Mouse (Mus musculus): Measurements from ENCODE around the gene Mcrip2. TPM values are rescaled to one million over a fixed set of nuclear protein-coding genes. Genes with fewer than 3 reads are reported as not detected.

Gene Mcrip2
- polyA plus RNA-seq, 1 experiment from 2014 or later, result 15.7 TPM

DNA sequence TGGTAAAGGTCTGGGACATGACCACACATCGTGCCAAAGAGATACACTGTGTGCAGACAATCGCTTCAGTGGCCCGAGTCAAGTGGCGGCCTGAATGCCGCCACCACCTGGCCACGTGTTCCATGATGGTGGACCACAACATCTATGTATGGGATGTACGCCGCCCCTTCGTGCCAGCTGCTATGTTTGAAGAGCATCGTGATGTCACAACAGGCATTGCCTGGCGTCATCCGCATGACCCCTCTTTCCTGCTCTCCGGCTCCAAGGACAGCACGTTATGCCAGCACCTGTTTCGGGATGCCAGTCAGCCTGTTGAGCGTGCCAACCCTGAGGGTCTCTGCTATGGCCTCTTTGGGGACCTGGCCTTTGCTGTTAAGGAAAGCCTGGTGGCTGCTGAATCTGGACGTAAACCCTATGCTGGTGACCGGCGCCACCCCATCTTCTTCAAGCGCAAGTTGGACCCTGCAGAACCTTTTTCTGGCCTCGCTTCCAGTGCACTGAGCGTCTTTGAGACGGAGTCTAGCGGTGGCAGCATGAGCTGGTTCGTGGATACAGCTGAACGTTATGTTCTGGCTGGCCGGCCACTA lies 42.5 kb downstream of the Mcrip2 start:
- H3K36me3 ChIP-seq, result peaks cover 36% of the 10 kb centered on the region
- H3K27me3 ChIP-seq, result peaks cover 5% of the 10 kb centered on the region; the same call in 1 of the 2 replicates
- no peak overlapping the region for H3K9ac ChIP-seq
- WGBS, result 95% methylated on average over 27 of the region's 27 CpGs
- H3K4me3 ChIP-seq (replicated peaks), result no peak overlapping the region
- H3K4me1 ChIP-seq, result peaks cover 61% of the 10 kb centered on the region
- no peak for ATAC-seq (ENCODE audit: insufficient number of reproducible peaks, low FRiP score, low TSS enrichment, low read depth)
- no peaks in the 10 kb centered on the region for H3K9me3 ChIP-seq (replicated peaks)
- H3K27ac ChIP-seq (replicated peaks), result no peak overlapping the region
- H3K4me2 ChIP-seq (replicated peaks), result no peak overlapping the region; the same call in 1 of the 2 replicates

- 89% methylated on average over 6 of the region's 6 CpGs for whole genome bisulfite sequencing
- Histone ChIP-seq H3K36me3 (peaks cover 28% of the 10 kb centered on the region), H3K9ac (no peak overlapping the region), H3K4me3 (replicated peaks) (no peak overlapping the region), H3K27ac (replicated peaks) (no peak overlapping the region), H3K9me3 (replicated peaks) (no peaks in the 10 kb centered on the region), H3K4me2 (replicated peaks) (no peak overlapping the region), H3K27me3 (peaks cover 11% of the 10 kb centered on the region), H3K4me1 (peaks cover 54% of the 10 kb centered on the region)
- no peak for ATAC-seq (ENCODE audit: insufficient number of reproducible peaks, low FRiP score, low TSS enrichment, low read depth)
Observed at GRCm38 (mm10) chr17:25825311-25825710, 43.3 kb downstream of the Mcrip2 start.

- Histone ChIP-seq H3K4me2 (replicated peaks) (peak overlapping the region; percentile 94), H3K9me3 (replicated peaks) (no peaks in the 10 kb centered on the region), H3K9ac (peak overlapping the region; percentile 74; the same call in 1 of the 2 replicates), H3K27ac (replicated peaks) (no peak overlapping the region), H3K4me1 (peaks cover 48% of the 10 kb centered on the region), H3K4me3 (replicated peaks) (peak overlapping the region; percentile 69), H3K36me3 (peaks cover 21% of the 10 kb centered on the region), H3K27me3 (peaks cover 19% of the 10 kb centered on the region)
- no peak for ATAC-seq (ENCODE audit: insufficient number of reproducible peaks, low FRiP score, low TSS enrichment, low read depth)
- WGBS, result 75% methylated on average over 16 of the region's 17 CpGs
Observed at GRCm38 (mm10) chr17:25824362-25825142, 44.0 kb downstream of the Mcrip2 start.

- ATAC-seq (ENCODE audit: insufficient number of reproducible peaks, low FRiP score, low TSS enrichment, low read depth), result peak; percentile 59; the same call in 1 of the 2 replicates
- Histone ChIP-seq H3K9ac (peak within 1 kb of the TSS; percentile 74), H3K36me3 (peaks cover 20% of the 10 kb centered on the region), H3K4me3 (replicated peaks) (peak within 1 kb of the TSS; percentile 69), H3K27ac (replicated peaks) (peak within 1 kb of the TSS; percentile 44; the same call in 1 of the 2 replicates), H3K27me3 (peaks cover 30% of the 10 kb centered on the region), H3K9me3 (replicated peaks) (no peaks in the 10 kb centered on the region), H3K4me2 (replicated peaks) (peak within 1 kb of the TSS; percentile 94), H3K4me1 (peaks cover 45% of the 10 kb centered on the region)
- under 1% methylated on average over 18 of the region's 18 CpGs for WGBS
Observed at GRCm38 (mm10) chr17:25823452-25823851, 45.1 kb downstream of the Mcrip2 start, which contains the start of gene Wdr24. TSS of gene Wdr24 (plus strand) at chr17:25823627.

DNA sequence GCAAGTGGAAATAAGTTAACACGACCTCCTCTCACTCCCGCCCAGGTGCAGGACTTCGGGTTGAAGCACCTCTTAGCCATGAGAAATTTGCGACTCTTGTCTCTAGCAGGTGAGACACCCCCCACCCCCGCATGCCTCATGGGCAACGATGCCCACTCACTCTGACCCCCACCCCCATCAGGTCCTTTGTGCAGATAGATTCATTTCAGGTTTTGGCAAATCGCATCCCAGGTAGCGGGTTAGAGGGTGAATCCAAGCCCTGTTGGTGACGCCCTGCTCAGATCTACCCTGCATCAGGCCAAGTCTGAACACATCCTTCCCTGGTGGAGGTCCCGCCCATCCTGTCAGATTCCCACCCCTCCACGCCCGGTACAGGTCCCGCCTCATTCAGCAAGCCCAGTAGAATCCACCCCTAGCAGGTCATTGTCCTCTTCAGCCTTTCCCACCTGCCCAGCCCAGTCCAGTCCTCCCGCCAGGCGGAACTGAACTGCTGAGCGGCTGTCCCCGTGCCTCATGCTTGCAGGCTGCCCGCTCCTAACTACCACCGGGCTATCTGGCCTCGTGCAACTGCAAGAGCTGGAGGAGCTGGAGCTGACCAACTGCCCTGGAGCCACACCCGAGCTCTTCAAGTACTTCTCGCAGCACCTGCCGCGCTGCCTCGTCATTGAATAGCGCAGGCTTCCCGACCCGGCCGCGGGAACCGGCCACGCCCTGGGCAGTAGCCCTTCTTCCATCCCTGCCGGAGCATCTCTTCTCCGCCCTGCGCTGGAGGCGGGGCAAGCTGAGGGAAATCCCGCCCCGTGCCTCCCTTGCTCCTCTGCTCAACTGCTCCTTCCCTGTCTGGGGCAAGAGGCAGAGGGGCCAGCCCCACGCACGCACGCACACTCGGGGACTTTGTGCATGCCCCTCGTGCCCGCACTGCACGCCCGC lies 49.4 kb downstream of the Mcrip2 start:
- ATAC-seq (ENCODE audit: insufficient number of reproducible peaks, low FRiP score, low TSS enrichment, low read depth), result no peak
- 6% methylated on average over 46 of the region's 46 CpGs for WGBS
- H3K4me2 ChIP-seq (replicated peaks), result peak overlapping the region; percentile 47
- H3K9ac ChIP-seq, result no peak overlapping the region
- no peaks in the 10 kb centered on the region for H3K36me3 ChIP-seq
- no peaks in the 10 kb centered on the region for H3K9me3 ChIP-seq (replicated peaks)
- H3K4me1 ChIP-seq, result peaks cover 15% of the 10 kb centered on the region
- H3K4me3 ChIP-seq (replicated peaks), result peak overlapping the region; percentile 27
- no peak overlapping the region for H3K27ac ChIP-seq (replicated peaks)
- peaks cover 41% of the 10 kb centered on the region for H3K27me3 ChIP-seq

GRCm38 (mm10) chr17:25817662-25818061 lies 50.9 kb downstream of the Mcrip2 start:
- no peaks in the 10 kb centered on the region for H3K36me3 ChIP-seq
- 77% methylated on average over 11 of the region's 11 CpGs for WGBS
- no peak overlapping the region for H3K4me2 ChIP-seq (replicated peaks)
- ATAC-seq (ENCODE audit: insufficient number of reproducible peaks, low FRiP score, low TSS enrichment, low read depth), result no peak
- H3K9me3 ChIP-seq (replicated peaks), result no peaks in the 10 kb centered on the region
- H3K9ac ChIP-seq, result no peak overlapping the region
- peaks cover 15% of the 10 kb centered on the region for H3K4me1 ChIP-seq
- H3K27me3 ChIP-seq, result peaks cover 46% of the 10 kb centered on the region
- H3K27ac ChIP-seq (replicated peaks), result no peak overlapping the region
- H3K4me3 ChIP-seq (replicated peaks), result no peak overlapping the region

Small RNA genes within 50 kb of the gene (microRNA-seq; reads per million reads assigned to microRNA genes)
- not detected for gene Mir3082 (ENCODE audit: borderline number of aligned reads)

Other genes starting within 250 kb of the Mcrip2 start
- 23.7 and 44.9 TPM in 2 replicates for gene Gng13, start 151.6 kb downstream of the Mcrip2 start, polyA plus RNA-seq (2015; fragmentation: Nextera tagmentation; extraction: Ambion mirVana)
- gene Chtf18, start 141.3 kb downstream of the Mcrip2 start, polyA plus RNA-seq (2015; fragmentation: Nextera tagmentation; extraction: Ambion mirVana), result 22.6 and 24.5 TPM in 2 replicates
- 25.1 and 26.0 TPM in 2 replicates for gene Rpusd1, start 141.1 kb downstream of the Mcrip2 start, polyA plus RNA-seq (2015; fragmentation: Nextera tagmentation; extraction: Ambion mirVana)
- gene Mslnl, start 132.7 kb downstream of the Mcrip2 start, polyA plus RNA-seq (2015; fragmentation: Nextera tagmentation; extraction: Ambion mirVana), result 2.4 and 3.9 TPM in 2 replicates
- gene Msln, start 114.4 kb downstream of the Mcrip2 start, polyA plus RNA-seq (2015; fragmentation: Nextera tagmentation; extraction: Ambion mirVana), result 24.2 and 31.4 TPM in 2 replicates
- gene Narfl, start 95.0 kb downstream of the Mcrip2 start, polyA plus RNA-seq (2015; fragmentation: Nextera tagmentation; extraction: Ambion mirVana), result 26.9 and 27.1 TPM in 2 replicates
- gene Haghl, start 83.1 kb downstream of the Mcrip2 start, polyA plus RNA-seq (2015; fragmentation: Nextera tagmentation; extraction: Ambion mirVana), result 62.0 and 67.2 TPM in 2 replicates
- 2.9 and 4.8 TPM in 2 replicates for gene Ccdc78, start 82.2 kb downstream of the Mcrip2 start, polyA plus RNA-seq (2015; fragmentation: Nextera tagmentation; extraction: Ambion mirVana)
- gene Fam173a, start 75.9 kb downstream of the Mcrip2 start, polyA plus RNA-seq (2015; fragmentation: Nextera tagmentation; extraction: Ambion mirVana), result 95.7 and 99.3 TPM in 2 replicates
- gene AC134908.4, start 73.1 kb downstream of the Mcrip2 start, polyA plus RNA-seq (2015; fragmentation: Nextera tagmentation; extraction: Ambion mirVana), result not detected in 2 replicates
- 41.8 and 44.8 TPM in 2 replicates for gene Metrn, start 71.6 kb downstream of the Mcrip2 start, polyA plus RNA-seq (2015; fragmentation: Nextera tagmentation; extraction: Ambion mirVana)
- gene Fbxl16, start 59.7 kb downstream of the Mcrip2 start, polyA plus RNA-seq (2015; fragmentation: Nextera tagmentation; extraction: Ambion mirVana), result 3.8 and 4.0 TPM in 2 replicates
- gene Wdr24, start 45.1 kb downstream of the Mcrip2 start, polyA plus RNA-seq (2015; fragmentation: Nextera tagmentation; extraction: Ambion mirVana), result 24.7 and 27.1 TPM in 2 replicates
- 44.9 and 46.2 TPM in 2 replicates for gene Jmjd8, start 39.9 kb downstream of the Mcrip2 start, polyA plus RNA-seq (2015; fragmentation: Nextera tagmentation; extraction: Ambion mirVana)
- gene Stub1, start 35.4 kb downstream of the Mcrip2 start, polyA plus RNA-seq (2015; fragmentation: Nextera tagmentation; extraction: Ambion mirVana), result 343 and 364 TPM in 2 replicates
- 2.7 and 3.2 TPM in 2 replicates for gene Rhbdl1, start 31.5 kb downstream of the Mcrip2 start, polyA plus RNA-seq (2015; fragmentation: Nextera tagmentation; extraction: Ambion mirVana)
- 2.5 and 3.5 TPM in 2 replicates for gene Gm20683, start 27.0 kb downstream of the Mcrip2 start, polyA plus RNA-seq (2015; fragmentation: Nextera tagmentation; extraction: Ambion mirVana)
- 24.5 and 25.8 TPM in 2 replicates for gene Rhot2, start 23.9 kb downstream of the Mcrip2 start, polyA plus RNA-seq (2015; fragmentation: Nextera tagmentation; extraction: Ambion mirVana)
- 21.5 and 32.1 TPM in 2 replicates for gene Wdr90, start 7.3 kb downstream of the Mcrip2 start, polyA plus RNA-seq (2015; fragmentation: Nextera tagmentation; extraction: Ambion mirVana)
- gene Mettl26, start 6.3 kb upstream of the Mcrip2 start, polyA plus RNA-seq (2015; fragmentation: Nextera tagmentation; extraction: Ambion mirVana), result 49.6 and 51.8 TPM in 2 replicates
- gene Wfikkn1, start 12.1 kb upstream of the Mcrip2 start, polyA plus RNA-seq (2015; fragmentation: Nextera tagmentation; extraction: Ambion mirVana), result 0.62 and 0.83 TPM in 2 replicates
- 35.8 and 38.9 TPM in 2 replicates for gene Rab40c, start 51.0 kb upstream of the Mcrip2 start, polyA plus RNA-seq (2015; fragmentation: Nextera tagmentation; extraction: Ambion mirVana)
- 51.1 and 58.4 TPM in 2 replicates for gene Pigq, start 76.2 kb upstream of the Mcrip2 start, polyA plus RNA-seq (2015; fragmentation: Nextera tagmentation; extraction: Ambion mirVana)
- gene Nhlrc4, start 76.2 kb upstream of the Mcrip2 start, polyA plus RNA-seq (2015; fragmentation: Nextera tagmentation; extraction: Ambion mirVana), result 2.7 and 5.8 TPM in 2 replicates
- gene A930017K11Rik, start 83.8 kb upstream of the Mcrip2 start, polyA plus RNA-seq (2015; fragmentation: Nextera tagmentation; extraction: Ambion mirVana), result 0.24 and 0.28 TPM in 2 replicates
- gene Capn15, start 117.0 kb upstream of the Mcrip2 start, polyA plus RNA-seq (2015; fragmentation: Nextera tagmentation; extraction: Ambion mirVana), result 24.5 and 29.8 TPM in 2 replicates
- 18.3 and 19.6 TPM in 2 replicates for gene Rab11fip3, start 200.8 kb upstream of the Mcrip2 start, polyA plus RNA-seq (2015; fragmentation: Nextera tagmentation; extraction: Ambion mirVana)
- 39.7 and 42.6 TPM in 2 replicates for gene Decr2, start 221.6 kb upstream of the Mcrip2 start, polyA plus RNA-seq (2015; fragmentation: Nextera tagmentation; extraction: Ambion mirVana)
- 87.1 and 98.8 TPM in 2 replicates for gene Nme4, start 226.8 kb upstream of the Mcrip2 start, polyA plus RNA-seq (2015; fragmentation: Nextera tagmentation; extraction: Ambion mirVana)
- gene Tmem8, start 244.5 kb upstream of the Mcrip2 start, polyA plus RNA-seq (2015; fragmentation: Nextera tagmentation; extraction: Ambion mirVana), result 2.9 and 3.5 TPM in 2 replicates

Data from embryonic facial prominence, embryonic 15.5 days (tissue).